Mouse (Mus musculus): Measurements from ENCODE around the gene Cryaa.

DNA sequence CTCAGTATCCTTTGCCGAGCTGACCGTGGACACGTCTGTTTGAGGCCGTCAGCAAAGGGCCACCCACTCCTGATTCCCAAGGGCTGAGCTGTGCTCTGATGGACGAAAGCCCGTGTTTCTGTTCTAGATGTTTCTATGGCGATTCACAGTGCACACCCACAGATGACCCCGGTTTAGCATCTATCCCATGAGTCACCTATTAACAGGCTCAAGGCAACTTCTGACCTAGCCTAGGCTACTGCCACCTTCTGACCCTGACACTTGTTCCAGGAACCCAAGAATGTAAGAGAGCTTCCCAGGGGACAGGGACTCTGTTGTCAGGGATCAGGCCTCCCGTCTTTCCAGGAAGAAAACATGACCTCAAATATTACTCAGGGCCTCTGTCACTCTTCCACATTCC, 10.5 kb downstream of the Cryaa start:
- TF ChIP-seq POLR2A (IDR thresholded peaks at IDR 0.05; ENCODE audit: extremely low read depth, insufficient read depth, low read length) (no peak), CTCF (IDR thresholded peaks at IDR 0.05; ENCODE audit: low read depth, low read length) (no peak)
